Mouse (Mus musculus): ENCODE measurements around the gene Hmgn2. TPM values are rescaled to one million over a fixed set of nuclear protein-coding genes. Genes with fewer than 3 reads are reported as not detected.
A peak's percentile ranks its signal among the peaks of the same experiment; 100 is the strongest.

Hmgn2 gene
- 11.9 and 19.0 TPM in 2 replicates for polyA plus RNA-seq (2012; rRNA removed)

DNA sequence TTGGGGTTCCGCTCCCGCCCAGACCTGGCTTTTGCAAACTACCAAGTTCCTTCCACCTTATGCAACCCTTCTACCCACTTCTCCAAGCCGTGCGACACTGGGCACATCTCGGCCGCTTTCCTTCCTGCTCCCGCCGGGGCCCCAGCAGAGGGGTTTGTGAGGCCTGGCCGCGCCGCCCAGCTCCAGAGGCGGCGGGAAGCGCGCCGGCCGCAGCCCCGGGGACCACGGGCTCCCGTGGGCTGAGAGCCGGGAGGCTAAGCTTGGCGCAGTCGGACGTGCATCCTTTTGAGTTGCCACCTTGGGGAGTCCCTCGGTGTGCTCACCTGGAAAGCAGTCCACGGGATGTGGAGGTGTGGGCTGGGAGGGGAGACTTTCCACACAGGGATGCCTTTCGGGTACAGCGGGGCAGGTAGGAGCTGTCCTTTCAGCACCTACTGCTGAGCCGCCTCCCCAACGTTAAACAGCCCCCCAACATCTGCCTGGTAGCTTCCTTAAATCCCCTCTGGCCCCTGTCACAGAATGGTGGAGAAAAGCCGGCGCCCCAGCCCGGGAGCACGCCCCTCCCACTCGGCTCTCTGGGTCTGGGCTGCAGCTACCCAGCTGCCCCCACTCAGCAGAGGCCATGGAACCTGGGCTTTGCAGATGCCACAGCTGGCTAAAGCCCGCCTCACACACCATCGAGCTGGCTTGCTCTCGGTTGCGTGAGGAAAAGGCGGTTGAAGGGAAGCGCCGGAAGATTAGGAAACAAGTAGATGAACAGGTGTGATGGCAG is at the start of gene Hmgn2:
Gene Hmgn2, minus strand, starts transcription at position 501 of the 772 bp plus-strand sequence.
- WGBS = under 1% methylated on average over 42 of the region's 42 CpGs

DNA sequence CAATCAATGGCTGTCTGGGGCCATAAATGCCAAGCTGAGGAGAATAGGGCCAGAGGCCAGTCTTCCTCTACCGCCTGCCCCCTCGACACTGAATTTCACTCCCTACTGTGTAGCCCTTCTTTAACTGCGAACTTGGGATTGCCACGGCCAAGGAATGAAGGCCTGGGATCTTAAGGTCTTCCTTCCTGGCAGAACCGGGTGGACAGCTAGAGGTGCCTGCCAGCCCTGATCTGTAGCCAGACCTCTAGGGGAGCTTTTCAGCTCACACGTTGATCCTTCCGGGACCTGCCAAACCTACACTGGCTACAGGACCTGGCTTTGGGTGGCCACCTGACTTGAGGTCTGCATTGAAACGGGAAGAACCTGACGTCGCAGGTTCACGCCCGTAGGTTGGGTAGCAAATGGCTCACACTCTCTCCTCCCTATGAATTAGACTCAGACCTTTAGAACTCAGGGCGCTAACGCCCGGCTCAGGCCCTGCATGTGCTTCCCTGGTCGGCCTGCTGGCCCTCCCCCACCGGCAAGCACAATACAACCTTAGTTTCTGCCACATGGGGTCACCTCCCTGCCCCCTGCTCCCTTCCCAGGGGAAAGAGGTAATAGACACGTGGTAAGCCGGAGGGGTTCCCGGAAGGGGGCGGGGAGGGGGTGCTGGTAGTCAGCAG is 48.9 kb upstream of the Hmgn2 start:
- TF ChIP-seq POLR2A (IDR thresholded peaks at IDR 0.05; ENCODE audit: low read depth, low read length) (no peak), CTCF (IDR thresholded peaks at IDR 0.05; ENCODE audit: extremely low read depth, insufficient read depth, insufficient read length, insufficient replicate concordance) (no peak)
- no peak overlapping the region for H3K27ac ChIP-seq (ENCODE audit: insufficient read depth, low read length)
- 8% methylated on average over 21 of the region's 21 CpGs for WGBS
- H3K27me3 ChIP-seq (ENCODE audit: control insufficient read depth, insufficient read depth, low read length) = peaks cover 19% of the 10 kb centered on the region
- no peak for DNase-seq (ENCODE audit: low read depth in 1 of 2, low spot score in 2 of 2)
- H3K36me3 ChIP-seq (ENCODE audit: control insufficient read depth, insufficient read depth, low read length) = no peaks in the 10 kb centered on the region
- H3K4me1 ChIP-seq (ENCODE audit: control insufficient read depth, insufficient read depth, insufficient read length) = no peaks in the 10 kb centered on the region; the same call in none of the 2 replicates
- H3K4me3 ChIP-seq (ENCODE audit: extremely low read depth, insufficient read depth, insufficient read length) = no peak overlapping the region

More for the DNA sequence above, at the start of gene Hmgn2:
- DNase-seq (ENCODE audit: low read depth in 1 of 2, low spot score in 2 of 2) = peak; percentile 12 to 33
- no peak for TF ChIP-seq CTCF (IDR thresholded peaks at IDR 0.05; ENCODE audit: extremely low read depth, insufficient read depth, insufficient read length, insufficient replicate concordance)
- no peak for TF ChIP-seq POLR2A (IDR thresholded peaks at IDR 0.05; ENCODE audit: low read depth, low read length)
- peaks cover 14% of the 10 kb centered on the region for H3K36me3 ChIP-seq (ENCODE audit: control insufficient read depth, insufficient read depth, low read length)
- H3K4me3 ChIP-seq (ENCODE audit: extremely low read depth, insufficient read depth, insufficient read length) = peak within 1 kb of the TSS; percentile 94
- peak within 1 kb of the TSS; percentile 95 for H3K27ac ChIP-seq (ENCODE audit: insufficient read depth, low read length)
- H3K4me1 ChIP-seq (ENCODE audit: control insufficient read depth, insufficient read depth, insufficient read length) = peaks cover 7% of the 10 kb centered on the region; the same call in 1 of the 2 replicates
- H3K27me3 ChIP-seq (ENCODE audit: control insufficient read depth, insufficient read depth, low read length) = no peaks in the 10 kb centered on the region

DNA sequence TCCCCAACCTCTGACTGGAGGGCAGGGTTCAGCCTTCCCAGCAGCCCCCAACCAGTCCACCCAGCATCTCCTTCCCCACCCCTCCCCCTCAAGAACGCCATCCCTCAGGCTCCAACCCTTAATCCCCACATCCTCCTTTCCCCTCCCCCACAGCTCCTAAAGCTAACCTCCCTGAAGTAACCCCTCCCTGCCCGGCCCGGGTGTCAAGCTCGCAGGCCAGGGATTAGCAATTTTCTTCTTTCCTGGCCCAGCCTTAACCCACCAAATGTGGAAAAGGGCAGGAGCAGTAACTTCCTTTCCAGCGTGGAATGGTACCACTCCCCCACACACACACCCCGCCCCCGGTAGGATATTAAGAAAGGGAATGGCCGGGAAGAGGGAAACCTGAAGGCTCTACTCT is 48.3 kb upstream of the Hmgn2 start:
- 9% methylated on average over 8 of the region's 8 CpGs for WGBS

DNA sequence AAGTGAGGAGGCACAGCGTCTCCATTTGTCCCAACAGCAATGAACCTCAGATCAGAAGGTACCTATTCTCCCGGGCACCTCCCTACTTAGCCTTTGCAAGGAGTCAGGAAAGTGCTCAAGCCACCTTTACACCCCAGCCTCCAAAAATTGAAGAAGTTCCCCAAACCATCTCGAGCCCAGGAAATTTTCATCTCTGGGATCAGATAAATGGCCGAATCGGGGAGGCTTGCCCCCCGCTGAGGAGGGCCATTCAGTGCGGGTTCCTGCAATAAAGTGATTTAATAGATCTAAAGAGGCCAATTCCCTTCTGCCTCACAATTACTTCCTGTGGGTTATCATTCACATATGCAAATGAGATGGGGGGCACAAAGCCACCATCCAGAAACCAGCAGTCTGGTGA is 47.8 kb upstream of the Hmgn2 start:
- no peaks in the 10 kb centered on the region; the same call in none of the 2 replicates for H3K4me1 ChIP-seq (ENCODE audit: control insufficient read depth, insufficient read depth, insufficient read length)
- no peak for DNase-seq (ENCODE audit: low read depth in 1 of 2, low spot score in 2 of 2)
- H3K4me3 ChIP-seq (ENCODE audit: extremely low read depth, insufficient read depth, insufficient read length) = no peak overlapping the region
- peaks cover 19% of the 10 kb centered on the region for H3K27me3 ChIP-seq (ENCODE audit: control insufficient read depth, insufficient read depth, low read length)
- no peak for TF ChIP-seq POLR2A (IDR thresholded peaks at IDR 0.05; ENCODE audit: low read depth, low read length)
- TF ChIP-seq CTCF (IDR thresholded peaks at IDR 0.05; ENCODE audit: extremely low read depth, insufficient read depth, insufficient read length, insufficient replicate concordance) = no peak
- 26% methylated on average over 7 of the region's 7 CpGs for WGBS
- H3K27ac ChIP-seq (ENCODE audit: insufficient read depth, low read length) = no peak overlapping the region
- H3K36me3 ChIP-seq (ENCODE audit: control insufficient read depth, insufficient read depth, low read length) = no peaks in the 10 kb centered on the region

More for the DNA sequence above, 48.3 kb upstream of the Hmgn2 start:
- Histone ChIP-seq H3K27me3 (ENCODE audit: control insufficient read depth, insufficient read depth, low read length) (peaks cover 19% of the 10 kb centered on the region), H3K4me1 (ENCODE audit: control insufficient read depth, insufficient read depth, insufficient read length) (no peaks in the 10 kb centered on the region; the same call in none of the 2 replicates), H3K27ac (ENCODE audit: insufficient read depth, low read length) (no peak overlapping the region), H3K36me3 (ENCODE audit: control insufficient read depth, insufficient read depth, low read length) (no peaks in the 10 kb centered on the region), H3K4me3 (ENCODE audit: extremely low read depth, insufficient read depth, insufficient read length) (no peak overlapping the region)
- no peak for DNase-seq (ENCODE audit: low read depth in 1 of 2, low spot score in 2 of 2)
- no peak for TF ChIP-seq POLR2A (IDR thresholded peaks at IDR 0.05; ENCODE audit: low read depth, low read length)
- no peak for TF ChIP-seq CTCF (IDR thresholded peaks at IDR 0.05; ENCODE audit: extremely low read depth, insufficient read depth, insufficient read length, insufficient replicate concordance)

DNA sequence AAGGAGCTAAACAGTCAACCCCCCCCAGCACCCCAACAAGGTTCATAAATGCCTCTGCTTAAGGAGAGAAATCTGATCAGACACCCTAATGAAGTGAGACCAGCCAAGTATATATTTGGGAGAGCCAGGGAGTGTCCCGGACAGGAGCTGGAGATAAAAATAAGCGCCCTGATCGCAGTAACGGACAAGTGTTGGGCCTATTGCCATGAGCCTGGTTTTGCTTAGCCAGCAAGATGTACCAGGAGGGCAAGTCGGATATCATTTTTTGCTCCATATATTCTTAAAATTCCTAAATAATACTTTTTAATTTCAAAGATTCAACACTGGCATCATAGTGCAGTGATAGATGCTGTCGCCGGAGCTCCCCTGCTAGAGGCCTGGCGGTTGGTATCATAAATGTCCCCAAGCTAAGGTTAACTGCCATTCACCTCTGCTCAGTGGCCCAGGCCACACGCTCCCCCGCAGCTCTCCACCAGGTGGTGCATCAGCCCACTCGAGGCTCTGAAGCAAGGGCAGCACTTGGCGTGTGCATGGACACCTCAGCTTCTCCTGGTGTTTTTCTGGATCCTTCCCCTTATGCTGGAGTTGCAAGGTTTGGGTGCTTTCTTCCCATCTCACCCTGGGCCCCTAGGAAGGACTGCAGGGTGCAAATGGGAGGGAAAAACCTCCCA is 44.5 kb upstream of the Hmgn2 start:
- no peak overlapping the region for H3K27ac ChIP-seq (ENCODE audit: insufficient read depth, low read length)
- H3K4me3 ChIP-seq (ENCODE audit: extremely low read depth, insufficient read depth, insufficient read length) = no peak overlapping the region
- DNase-seq (ENCODE audit: low read depth in 1 of 2, low spot score in 2 of 2) = no peak
- H3K36me3 ChIP-seq (ENCODE audit: control insufficient read depth, insufficient read depth, low read length) = no peaks in the 10 kb centered on the region
- no peaks in the 10 kb centered on the region; the same call in 1 of the 2 replicates for H3K4me1 ChIP-seq (ENCODE audit: control insufficient read depth, insufficient read depth, insufficient read length)
- peaks cover 5% of the 10 kb centered on the region for H3K27me3 ChIP-seq (ENCODE audit: control insufficient read depth, insufficient read depth, low read length)
- TF ChIP-seq POLR2A (IDR thresholded peaks at IDR 0.05; ENCODE audit: low read depth, low read length) = no peak
- TF ChIP-seq CTCF (IDR thresholded peaks at IDR 0.05; ENCODE audit: extremely low read depth, insufficient read depth, insufficient read length, insufficient replicate concordance) = peak; percentile 40; the same call in 1 of the 2 replicates
- WGBS = 57% methylated on average over 12 of the region's 12 CpGs

DNA sequence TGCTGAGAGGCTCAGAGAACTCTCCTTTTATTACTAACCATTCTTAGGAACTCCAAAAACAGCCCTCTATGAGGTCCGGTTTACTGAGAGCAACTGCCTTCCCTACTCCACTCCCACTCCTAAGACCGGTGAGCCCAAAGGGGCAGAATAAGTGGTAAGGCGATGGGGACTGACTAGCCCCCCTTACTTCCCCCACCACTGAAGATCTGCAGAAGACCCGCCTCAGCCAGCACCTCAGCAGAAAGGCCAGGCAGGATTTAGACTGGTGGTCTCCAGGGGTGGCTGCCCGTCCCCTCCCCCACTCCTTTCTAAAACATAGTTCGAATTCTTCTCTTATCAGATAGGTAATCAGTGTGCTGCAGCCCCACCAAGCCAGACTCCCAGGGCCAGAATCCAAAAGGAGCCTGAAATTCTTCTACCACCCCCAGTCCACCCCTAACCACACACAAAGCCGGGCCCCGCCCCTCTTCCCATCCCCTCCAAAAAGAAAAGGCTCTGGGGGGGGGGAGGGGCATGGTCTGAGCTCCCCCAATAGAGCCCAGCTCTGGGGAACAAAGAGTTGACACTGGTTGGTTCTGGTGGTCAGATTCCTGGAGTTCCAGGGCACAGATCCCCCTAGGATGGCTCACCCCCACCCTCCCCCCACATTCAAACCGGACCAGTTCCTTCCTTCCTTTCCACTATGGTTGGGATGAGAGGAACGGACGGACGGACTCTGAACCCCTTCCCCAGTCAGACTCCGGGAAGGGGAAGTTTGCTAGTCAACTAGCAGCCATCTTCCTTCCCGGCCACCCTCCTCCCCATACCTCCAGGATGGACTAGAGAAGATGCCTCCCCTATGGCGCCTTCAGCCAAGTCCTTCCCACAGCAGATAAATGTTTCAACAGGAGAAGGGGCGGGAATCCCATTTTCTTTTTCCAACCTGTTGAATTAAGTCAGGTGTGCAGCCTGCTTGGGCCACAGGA is 43.3 kb upstream of the Hmgn2 start:
- 36% methylated on average over 16 of the region's 16 CpGs for WGBS
- no peak for DNase-seq (ENCODE audit: low read depth in 1 of 2, low spot score in 2 of 2)
- Histone ChIP-seq H3K27ac (ENCODE audit: insufficient read depth, low read length) (no peak overlapping the region), H3K4me1 (ENCODE audit: control insufficient read depth, insufficient read depth, insufficient read length) (no peaks in the 10 kb centered on the region), H3K4me3 (ENCODE audit: extremely low read depth, insufficient read depth, insufficient read length) (no peak overlapping the region), H3K36me3 (ENCODE audit: control insufficient read depth, insufficient read depth, low read length) (no peaks in the 10 kb centered on the region), H3K27me3 (ENCODE audit: control insufficient read depth, insufficient read depth, low read length) (peaks cover 3% of the 10 kb centered on the region; the same call in 1 of the 2 replicates)
- TF ChIP-seq POLR2A (IDR thresholded peaks at IDR 0.05; ENCODE audit: low read depth, low read length) (no peak), CTCF (IDR thresholded peaks at IDR 0.05; ENCODE audit: extremely low read depth, insufficient read depth, insufficient read length, insufficient replicate concordance) (no peak)

Measured in spleen, adult 2 months (tissue).